Mouse (Mus musculus) cerebellum, postnatal 36 days (tissue): ENCODE measurements around the gene Tmed2.
A peak's percentile ranks its signal among the peaks of the same experiment; 100 is the strongest.
"Not testable (repeated sequence)": the region's sequence is repeated elsewhere in the genome, so short reads cannot be mapped to it uniquely, and the experiment has no call there.

Source experiments
- DNase-seq, 2 experiments: peaks; one replicate each; pipeline ENCODE4 v3.0.0; 2021 to 2022; ENCODE audit warnings: mixed read lengths in 2 of 2

Tmed2 gene

GRCm38 (mm10) chr5:124582515-124582914, 42.0 kb downstream of the Tmed2 start:
- no peak for DNase-seq

- no peak for DNase-seq
Observed at GRCm38 (mm10) chr5:124592768-124593167, 52.3 kb downstream of the Tmed2 start.

- peak; percentile 91 to 92 for DNase-seq
Observed at GRCm38 (mm10) chr5:124598224-124599174, 58.0 kb downstream of the Tmed2 start.

- DNase-seq = not testable (repeated sequence)
Observed at GRCm38 (mm10) chr5:124599726-124600125, 59.2 kb downstream of the Tmed2 start.
